Mouse (Mus musculus): ENCODE results near the gene Nxt2. TPM values are rescaled to one million over a fixed set of nuclear protein-coding genes. Genes with fewer than 3 reads are reported as not detected.

The Nxt2 gene
- 36.9 and 38.6 TPM in 2 replicates for polyA plus RNA-seq (2012; rRNA removed)

- TF ChIP-seq POLR2A (IDR thresholded peaks at IDR 0.05; ENCODE audit: borderline replicate concordance, insufficient read depth, low read length) (no peak), CTCF (IDR thresholded peaks at IDR 0.05; ENCODE audit: borderline replicate concordance, insufficient read depth, low read depth, low read length) (no peak)
- Histone ChIP-seq H3K4me1 (ENCODE audit: control insufficient read depth, insufficient read depth, low read length) (no peaks in the 10 kb centered on the region), H3K4me3 (replicated peaks; ENCODE audit: insufficient read depth, low read depth, low read length) (peak within 1 kb of the TSS; percentile 70), H3K27ac (ENCODE audit: insufficient read depth, low read length) (no peak within 1 kb of the TSS), H3K27me3 (ENCODE audit: control insufficient read depth, insufficient read depth, low read length) (no peaks in the 10 kb centered on the region)
- no peak for DNase-seq
- 90% methylated on average over 14 of the region's 14 CpGs for WGBS
Observed at GRCm38 (mm10) chrX:142226542-142226941, at the start of gene Nxt2. Gene Nxt2, plus strand, starts transcription at chrX:142226770.

DNA sequence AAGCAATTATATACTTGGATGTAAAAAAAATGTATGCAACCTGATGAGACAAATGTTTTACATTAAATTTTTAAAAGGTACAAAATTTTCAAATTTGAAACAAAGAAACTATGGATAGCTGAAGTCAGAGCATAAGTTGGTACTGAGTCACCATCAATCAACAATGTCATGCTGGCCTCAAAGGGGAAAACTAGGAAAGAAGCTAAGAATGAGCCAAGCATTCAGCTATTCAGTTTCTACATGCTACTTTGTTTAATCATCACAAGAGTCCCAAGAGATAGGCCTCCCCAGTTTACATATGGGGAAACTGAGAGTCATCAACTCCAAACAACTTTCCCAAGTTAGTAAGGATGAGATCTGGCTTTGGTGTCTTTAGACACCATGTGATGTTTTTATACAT, 49.6 kb upstream of the Nxt2 start:
- Histone ChIP-seq H3K27ac (ENCODE audit: insufficient read depth, low read length) (no peak overlapping the region), H3K4me1 (ENCODE audit: control insufficient read depth, insufficient read depth, low read length) (no peaks in the 10 kb centered on the region), H3K27me3 (ENCODE audit: control insufficient read depth, insufficient read depth, low read length) (no peaks in the 10 kb centered on the region), H3K4me3 (replicated peaks; ENCODE audit: insufficient read depth, low read depth, low read length) (no peak overlapping the region)
- DNase-seq: no peak
- no peak for TF ChIP-seq CTCF (IDR thresholded peaks at IDR 0.05; ENCODE audit: borderline replicate concordance, insufficient read depth, low read depth, low read length)
- no peak for TF ChIP-seq POLR2A (IDR thresholded peaks at IDR 0.05; ENCODE audit: borderline replicate concordance, insufficient read depth, low read length)

DNA sequence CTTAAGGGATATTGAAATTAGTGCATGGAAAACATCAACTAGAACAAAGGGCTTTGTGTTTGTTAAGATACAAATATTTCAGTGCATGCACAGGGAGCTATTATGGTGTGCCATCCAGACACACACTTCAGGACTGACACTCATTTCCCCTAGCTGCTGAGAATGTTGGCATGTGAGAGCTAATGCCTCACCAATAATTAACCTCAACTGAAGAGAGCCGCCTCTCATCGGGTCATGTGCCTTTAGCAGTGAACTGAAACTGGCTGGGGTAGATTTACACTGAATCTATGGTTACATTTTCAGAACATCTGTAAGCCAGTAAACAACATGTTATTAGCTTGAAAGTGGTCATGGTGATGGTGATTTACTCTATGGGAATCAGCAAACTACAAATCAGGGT, 44.5 kb upstream of the Nxt2 start:
- H3K27ac ChIP-seq (ENCODE audit: insufficient read depth, low read length): no peak overlapping the region
- no peak for DNase-seq
- no peaks in the 10 kb centered on the region for H3K4me1 ChIP-seq (ENCODE audit: control insufficient read depth, insufficient read depth, low read length)
- TF ChIP-seq CTCF (IDR thresholded peaks at IDR 0.05; ENCODE audit: borderline replicate concordance, insufficient read depth, low read depth, low read length) (no peak), POLR2A (IDR thresholded peaks at IDR 0.05; ENCODE audit: borderline replicate concordance, insufficient read depth, low read length) (no peak)
- H3K4me3 ChIP-seq (replicated peaks; ENCODE audit: insufficient read depth, low read depth, low read length): no peak overlapping the region
- H3K27me3 ChIP-seq (ENCODE audit: control insufficient read depth, insufficient read depth, low read length): no peaks in the 10 kb centered on the region
- WGBS: 57% methylated on average over 2 of the region's 2 CpGs

DNA sequence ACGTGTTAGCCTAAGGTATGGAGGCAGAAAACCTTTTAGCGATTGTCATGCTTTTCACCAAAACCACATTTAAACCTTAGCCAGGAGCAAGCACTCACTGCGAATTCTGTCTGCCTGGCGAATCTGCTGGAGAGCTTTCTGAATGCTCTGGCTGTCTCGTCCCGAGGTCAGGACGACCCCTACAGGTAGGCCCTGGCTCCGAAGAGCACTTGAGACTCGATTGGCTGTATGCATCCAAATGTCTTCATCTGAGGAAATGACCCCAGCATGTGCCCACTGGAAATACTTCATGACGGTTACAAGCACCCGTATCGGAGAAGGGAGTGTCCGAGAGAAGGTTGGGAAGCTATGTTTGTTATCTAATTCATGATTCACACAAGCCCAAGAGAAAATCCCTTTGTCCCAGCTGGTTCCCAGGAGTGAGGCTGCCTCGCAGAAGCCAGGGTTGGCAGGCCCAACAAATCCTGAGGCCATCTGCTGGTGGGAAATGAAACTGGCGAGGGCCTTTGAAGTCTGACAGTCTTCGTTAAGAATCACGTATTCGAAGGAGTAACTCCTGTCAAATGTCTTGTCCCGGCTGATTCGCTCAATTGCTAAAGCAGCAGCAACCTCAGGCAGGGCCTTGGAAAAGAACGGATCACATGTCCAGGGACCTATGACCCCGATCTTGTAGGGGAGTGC, 37.4 kb upstream of the Nxt2 start:
- Histone ChIP-seq H3K27ac (ENCODE audit: insufficient read depth, low read length) (no peak overlapping the region), H3K27me3 (ENCODE audit: control insufficient read depth, insufficient read depth, low read length) (no peaks in the 10 kb centered on the region), H3K4me3 (replicated peaks; ENCODE audit: insufficient read depth, low read depth, low read length) (peak overlapping the region; percentile 32), H3K4me1 (ENCODE audit: control insufficient read depth, insufficient read depth, low read length) (0 out of 2 replicates have a peak, but pooled peaks cover 2% of the 10 kb centered on the region)
- TF ChIP-seq POLR2A (IDR thresholded peaks at IDR 0.05; ENCODE audit: borderline replicate concordance, insufficient read depth, low read length) (no peak), CTCF (IDR thresholded peaks at IDR 0.05; ENCODE audit: borderline replicate concordance, insufficient read depth, low read depth, low read length) (peak; percentile 53; the same call in 1 of the 2 replicates)
- WGBS: 12% methylated on average over 22 of the region's 22 CpGs
- DNase-seq: peak; percentile 40 to 45

DNA sequence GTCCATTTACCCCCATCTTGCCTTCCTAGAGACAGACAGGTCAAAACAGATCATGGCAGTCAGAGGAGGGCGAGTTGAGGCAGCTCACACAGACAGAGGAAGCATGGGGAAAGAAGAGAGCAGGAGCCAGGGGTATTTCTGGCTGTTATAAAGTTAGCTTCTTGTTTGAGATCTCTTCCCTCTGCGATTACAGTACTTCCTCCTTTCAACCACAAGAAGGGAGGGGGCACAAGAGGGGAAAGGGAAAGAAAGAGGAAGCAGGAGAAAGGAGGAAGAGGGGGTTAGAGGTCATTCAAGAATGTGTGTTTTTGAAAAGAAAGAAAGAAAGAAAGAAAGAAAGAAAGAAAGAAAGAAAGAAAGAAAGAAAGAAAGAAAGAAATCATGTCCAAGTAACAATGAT, 36.2 kb upstream of the Nxt2 start:
- Histone ChIP-seq H3K27ac (ENCODE audit: insufficient read depth, low read length) (no peak overlapping the region), H3K4me3 (replicated peaks; ENCODE audit: insufficient read depth, low read depth, low read length) (no peak overlapping the region), H3K27me3 (ENCODE audit: control insufficient read depth, insufficient read depth, low read length) (no peaks in the 10 kb centered on the region), H3K4me1 (ENCODE audit: control insufficient read depth, insufficient read depth, low read length) (0 out of 2 replicates have a peak, but pooled peaks cover 2% of the 10 kb centered on the region)
- no peak for TF ChIP-seq POLR2A (IDR thresholded peaks at IDR 0.05; ENCODE audit: borderline replicate concordance, insufficient read depth, low read length)
- TF ChIP-seq CTCF (IDR thresholded peaks at IDR 0.05; ENCODE audit: borderline replicate concordance, insufficient read depth, low read depth, low read length): no peak
- no peak for DNase-seq
- 78% methylated on average over 2 of the region's 2 CpGs for WGBS

DNA sequence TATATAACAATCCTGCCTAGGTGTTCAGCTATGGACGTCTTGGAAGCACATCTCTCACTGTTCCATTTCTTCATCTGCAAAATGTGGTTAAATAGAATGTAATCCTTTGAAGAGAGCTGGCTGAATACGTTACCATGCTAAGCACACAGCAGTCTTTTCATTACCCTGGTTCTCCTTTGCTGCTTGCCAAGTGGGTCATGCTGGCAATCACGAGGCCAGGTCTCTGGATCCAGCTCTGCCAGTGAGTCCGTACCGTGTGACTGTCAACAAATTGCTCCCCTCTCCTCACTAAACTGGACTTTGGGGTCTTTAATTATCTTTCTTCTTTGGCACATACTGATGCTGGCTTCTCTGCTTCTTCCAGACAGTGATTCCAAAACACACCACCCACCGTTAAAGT, 32.1 kb upstream of the Nxt2 start:
- TF ChIP-seq CTCF (IDR thresholded peaks at IDR 0.05; ENCODE audit: borderline replicate concordance, insufficient read depth, low read depth, low read length): no peak
- TF ChIP-seq POLR2A (IDR thresholded peaks at IDR 0.05; ENCODE audit: borderline replicate concordance, insufficient read depth, low read length): no peak

GRCm38 (mm10) chrX:142195551-142195950, 31.0 kb upstream of the Nxt2 start:
- no peak overlapping the region for H3K27ac ChIP-seq (ENCODE audit: insufficient read depth, low read length)
- H3K4me1 ChIP-seq (ENCODE audit: control insufficient read depth, insufficient read depth, low read length): no peaks in the 10 kb centered on the region
- TF ChIP-seq CTCF (IDR thresholded peaks at IDR 0.05; ENCODE audit: borderline replicate concordance, insufficient read depth, low read depth, low read length) (no peak), POLR2A (IDR thresholded peaks at IDR 0.05; ENCODE audit: borderline replicate concordance, insufficient read depth, low read length) (no peak)
- H3K4me3 ChIP-seq (replicated peaks; ENCODE audit: insufficient read depth, low read depth, low read length): no peak overlapping the region
- H3K27me3 ChIP-seq (ENCODE audit: control insufficient read depth, insufficient read depth, low read length): no peaks in the 10 kb centered on the region
- no peak for DNase-seq
- WGBS: 80% methylated on average over 1 of the region's 1 CpGs

More for the DNA sequence above, 32.1 kb upstream of the Nxt2 start:
- Histone ChIP-seq H3K27me3 (ENCODE audit: control insufficient read depth, insufficient read depth, low read length) (no peaks in the 10 kb centered on the region), H3K27ac (ENCODE audit: insufficient read depth, low read length) (no peak overlapping the region), H3K4me3 (replicated peaks; ENCODE audit: insufficient read depth, low read depth, low read length) (no peak overlapping the region), H3K4me1 (ENCODE audit: control insufficient read depth, insufficient read depth, low read length) (0 out of 2 replicates have a peak, but pooled peaks cover 2% of the 10 kb centered on the region)
- WGBS: 10% methylated on average over 6 of the region's 6 CpGs
- DNase-seq: peak; percentile 23 to 24

- H3K4me3 ChIP-seq (replicated peaks; ENCODE audit: insufficient read depth, low read depth, low read length): no peak within 1 kb of the TSS
- H3K27ac ChIP-seq (ENCODE audit: insufficient read depth, low read length): no peak within 1 kb of the TSS
- H3K4me1 ChIP-seq (ENCODE audit: control insufficient read depth, insufficient read depth, low read length): no peaks in the 10 kb centered on the region
- 53% methylated on average over 5 of the region's 5 CpGs for WGBS
- no peak for DNase-seq
- TF ChIP-seq CTCF (IDR thresholded peaks at IDR 0.05; ENCODE audit: borderline replicate concordance, insufficient read depth, low read depth, low read length): no peak
- TF ChIP-seq POLR2A (IDR thresholded peaks at IDR 0.05; ENCODE audit: borderline replicate concordance, insufficient read depth, low read length): no peak
- H3K27me3 ChIP-seq (ENCODE audit: control insufficient read depth, insufficient read depth, low read length): no peaks in the 10 kb centered on the region
Observed at GRCm38 (mm10) chrX:142196831-142197230, 29.7 kb upstream of the Nxt2 start, which contains the start of gene Gucy2f. Gene Gucy2f, minus strand, starts transcription at chrX:142196931.

Measured in cerebellum, adult 2 months (tissue).